Mouse (Mus musculus): ENCODE results near the gene Steap4. TPM values are rescaled to one million over a fixed set of nuclear protein-coding genes. Genes with fewer than 3 reads are reported as not detected.

Gene Steap4
- polyA plus RNA-seq (2014; fragmentation: Illumina TruSeq; extraction: RNeasy Lipid Tissue Mini Kit (QIAGEN cat#74804); ENCODE audit: low read depth, low replicate concordance) = 170 TPM

DNA sequence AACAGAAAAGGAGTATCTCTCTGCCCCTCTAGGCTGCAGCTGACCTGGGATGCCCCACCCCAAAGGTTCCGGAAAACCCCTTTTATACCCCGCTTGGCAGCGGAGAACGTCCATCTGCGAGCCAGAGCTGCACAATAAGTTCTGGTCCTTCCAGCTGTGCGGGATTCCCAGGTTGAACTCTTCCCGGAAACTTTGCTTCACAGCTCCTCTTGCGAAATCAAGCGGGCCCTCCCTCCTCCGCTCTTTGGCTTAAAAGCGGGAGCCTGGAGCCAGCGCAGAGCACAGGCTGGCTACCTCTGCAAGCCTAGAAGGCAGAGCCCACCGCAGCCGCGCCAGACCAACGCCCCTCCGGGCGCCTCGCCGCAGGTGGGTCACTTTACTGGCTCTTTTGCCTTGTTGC lies at the start of gene Steap4:
Gene Steap4 (plus strand): TSS at position 282 of the 400 bp plus-strand sequence.

Other genes with a start within 250 kb of the Steap4 start
- gene Sri, start 85.6 kb downstream of the Steap4 start, polyA plus RNA-seq (2014; fragmentation: Illumina TruSeq; extraction: RNeasy Lipid Tissue Mini Kit (QIAGEN cat#74804); ENCODE audit: low read depth, low replicate concordance) = 99.0 TPM